Mouse (Mus musculus): Measurements from ENCODE around the gene Cstf2t.
A peak's percentile ranks its signal among the peaks of the same experiment; 100 is the strongest.

The Cstf2t gene

GRCm38 (mm10) chr19:31082662-31083429 lies at the start of gene Cstf2t:
TSS of gene Cstf2t (plus strand) at chr19:31082837.
- DNase-seq (ENCODE audit: low read depth, low spot score), result peak; percentile 99

- no peak for DNase-seq (ENCODE audit: low read depth, low spot score)
These were observed 43.7 kb upstream of the Cstf2t start for GRCm38 (mm10) chr19:31038951-31039350.

GRCm38 (mm10) chr19:31040948-31041847 lies 41.4 kb upstream of the Cstf2t start:
- no peak for DNase-seq (ENCODE audit: low read depth, low spot score)

DNA sequence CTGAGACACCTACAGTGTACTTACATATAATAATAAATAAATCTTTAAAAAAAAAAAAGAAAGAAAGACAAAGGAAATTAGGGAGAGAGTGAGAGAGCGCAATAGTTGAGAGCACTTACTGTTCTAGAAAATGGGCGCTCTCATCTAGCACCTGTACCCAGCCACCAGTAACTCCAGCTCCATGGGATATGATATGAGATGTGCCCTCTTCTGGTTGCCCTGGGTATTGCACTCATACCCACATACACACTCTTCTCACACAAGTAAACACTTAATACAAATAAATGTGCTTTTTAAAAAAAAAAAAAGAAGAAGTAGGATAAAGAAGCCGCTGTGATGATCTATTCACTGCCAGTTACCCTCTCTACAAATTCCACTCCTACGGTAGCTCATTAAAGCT lies 36.0 kb upstream of the Cstf2t start:
- peak; percentile 40 for DNase-seq (ENCODE audit: low read depth, low spot score)

DNA sequence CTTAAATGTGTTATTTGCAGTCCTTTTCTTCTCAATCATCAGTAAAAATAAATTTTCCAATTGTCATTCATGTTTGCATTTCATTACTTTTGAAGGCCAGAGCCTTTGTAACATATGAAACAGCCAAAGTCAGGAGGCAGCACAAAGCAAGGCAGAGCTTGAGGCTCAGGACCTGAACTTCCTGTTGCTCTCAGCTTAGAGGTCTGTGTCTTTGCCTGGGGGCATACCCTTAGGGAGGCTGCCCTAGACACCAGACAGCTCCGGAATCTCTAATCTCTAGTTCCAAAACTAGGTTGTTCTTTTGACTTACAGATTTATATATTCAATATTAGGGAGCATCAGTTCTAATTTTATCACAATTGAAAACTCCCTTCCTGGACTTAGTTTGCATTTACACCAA lies 17.9 kb upstream of the Cstf2t start:
- no peak for DNase-seq (ENCODE audit: low read depth, low spot score)

GRCm38 (mm10) chr19:31065206-31065781 lies 17.3 kb upstream of the Cstf2t start:
- no peak for DNase-seq (ENCODE audit: low read depth, low spot score)

DNA sequence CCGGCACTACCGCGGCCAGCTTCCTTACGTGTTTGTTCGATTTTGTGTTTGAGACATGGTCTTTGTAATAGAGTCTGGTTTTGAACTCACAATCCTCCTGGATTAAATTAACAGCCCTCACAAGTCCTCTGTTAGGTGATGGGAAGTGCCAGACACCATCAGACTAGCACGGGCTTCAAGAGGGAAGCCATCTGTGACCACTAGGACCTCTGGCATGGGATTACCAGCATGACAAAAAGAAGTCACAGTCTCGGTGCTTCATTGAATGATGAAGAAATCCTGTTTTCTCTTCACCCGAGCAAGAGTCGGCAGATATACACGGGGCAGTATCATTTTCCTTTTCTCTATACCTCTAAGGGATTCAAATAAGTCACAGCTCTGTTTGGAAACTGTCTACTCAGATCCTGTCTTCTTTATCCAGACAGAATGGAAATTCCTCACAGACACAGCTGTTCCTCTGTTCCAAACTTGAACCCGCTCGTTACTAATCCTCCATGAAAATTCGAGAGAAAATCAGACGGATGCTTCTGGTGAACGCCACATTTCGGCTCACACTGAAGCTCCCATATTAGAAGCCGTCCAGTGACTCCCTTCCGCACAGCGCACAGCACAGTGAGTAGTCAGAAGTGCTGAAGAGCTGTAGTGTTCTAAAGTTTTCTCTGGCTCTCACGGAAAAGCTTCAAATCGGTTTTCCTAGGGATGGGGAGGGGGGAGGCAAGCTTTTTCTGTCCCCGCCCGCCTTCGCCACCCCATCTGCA lies 8.5 kb upstream of the Cstf2t start:
- no peak for DNase-seq (ENCODE audit: low read depth, low spot score)

DNA sequence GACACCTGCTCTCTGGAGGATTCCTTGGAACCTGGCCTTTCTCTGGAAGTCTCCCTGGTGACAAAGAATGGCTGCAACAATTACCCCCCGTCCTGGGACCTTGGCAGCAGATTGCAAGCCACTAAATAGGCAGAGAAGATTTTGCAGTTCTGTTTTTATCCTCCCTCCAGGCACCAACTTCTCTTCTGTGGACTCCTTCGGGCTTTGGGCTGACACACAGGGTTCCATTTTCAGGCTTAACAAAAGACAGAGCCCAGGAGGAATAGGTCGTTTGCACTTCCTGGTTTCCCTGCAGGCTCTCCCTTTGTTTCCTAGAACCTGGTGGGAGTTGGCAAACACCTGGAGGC lies 7.9 kb upstream of the Cstf2t start:
- DNase-seq (ENCODE audit: low read depth, low spot score), result no peak

- no peak for DNase-seq (ENCODE audit: low read depth, low spot score)
These were observed 6.5 kb upstream of the Cstf2t start for GRCm38 (mm10) chr19:31076106-31076505.

- DNase-seq (ENCODE audit: low read depth, low spot score), result no peak
These were observed 4.4 kb upstream of the Cstf2t start for GRCm38 (mm10) chr19:31078241-31078640.

DNA sequence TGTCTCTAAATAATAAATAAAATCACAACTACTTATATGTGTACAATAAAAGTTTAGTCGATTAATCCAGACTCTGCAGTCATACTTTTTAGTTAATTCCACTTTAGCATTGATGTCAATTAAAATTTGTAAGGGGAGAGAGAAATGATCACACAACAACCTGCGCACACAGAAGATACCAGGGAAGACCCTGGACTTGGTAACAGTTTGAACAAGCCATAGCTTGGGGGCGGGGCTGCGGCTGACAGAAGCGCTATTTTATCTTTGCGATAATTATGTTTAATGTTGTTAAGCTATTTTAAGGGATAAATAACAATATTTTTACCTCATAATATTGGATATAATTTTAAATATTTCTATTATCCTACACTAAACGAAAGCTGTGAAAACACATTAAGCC lies 411 bp upstream of the Cstf2t start:
- no peak for DNase-seq (ENCODE audit: low read depth, low spot score)

GRCm38 (mm10) chr19:31083761-31084160 lies 1.1 kb downstream of the Cstf2t start:
- peak; percentile 6 for DNase-seq (ENCODE audit: low read depth, low spot score)

DNA sequence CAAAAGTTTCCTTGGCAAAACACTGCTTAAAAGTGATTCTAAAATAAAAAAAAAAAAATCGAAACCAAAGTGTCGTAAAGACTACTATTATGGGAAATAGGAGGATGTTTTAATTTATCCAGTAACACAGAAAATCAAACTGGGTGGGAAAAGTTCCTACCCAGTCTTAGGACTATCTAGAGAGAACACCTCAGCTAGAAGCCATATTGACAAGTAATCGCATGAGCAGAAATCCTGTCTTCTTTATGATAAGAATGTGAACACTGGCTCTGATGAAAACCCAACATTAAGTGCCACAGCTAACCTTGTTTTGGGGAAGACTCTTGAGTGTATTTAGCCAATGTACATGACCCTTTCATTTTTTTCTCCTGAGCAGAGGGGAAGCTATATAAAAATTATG lies 15.2 kb downstream of the Cstf2t start:
- no peak for DNase-seq (ENCODE audit: low read depth, low spot score)

DNA sequence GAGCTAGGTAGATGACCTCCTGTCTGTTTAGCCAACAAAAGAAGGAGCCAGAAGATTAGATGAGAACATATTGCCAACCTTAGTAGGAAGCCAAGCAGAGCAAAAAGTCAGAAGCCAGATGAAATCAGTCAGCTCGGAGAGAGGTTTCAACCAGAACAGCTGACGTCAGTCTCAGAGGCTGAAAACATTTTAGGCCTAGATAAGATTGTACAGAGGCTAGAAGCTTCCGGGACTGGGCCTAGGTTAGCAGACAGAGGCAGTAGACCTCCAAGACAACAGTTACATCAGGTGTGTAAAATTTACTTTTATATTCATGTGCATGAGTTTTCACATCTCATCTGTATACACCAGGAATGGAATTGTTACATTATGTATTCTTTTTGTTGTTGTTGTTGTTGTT lies 16.7 kb downstream of the Cstf2t start:
- DNase-seq (ENCODE audit: low read depth, low spot score), result no peak

GRCm38 (mm10) chr19:31104764-31105163 lies 22.1 kb downstream of the Cstf2t start:
- no peak for DNase-seq (ENCODE audit: low read depth, low spot score)

- DNase-seq (ENCODE audit: low read depth, low spot score), result no peak
These were observed 23.4 kb downstream of the Cstf2t start for GRCm38 (mm10) chr19:31106036-31106435.

DNA sequence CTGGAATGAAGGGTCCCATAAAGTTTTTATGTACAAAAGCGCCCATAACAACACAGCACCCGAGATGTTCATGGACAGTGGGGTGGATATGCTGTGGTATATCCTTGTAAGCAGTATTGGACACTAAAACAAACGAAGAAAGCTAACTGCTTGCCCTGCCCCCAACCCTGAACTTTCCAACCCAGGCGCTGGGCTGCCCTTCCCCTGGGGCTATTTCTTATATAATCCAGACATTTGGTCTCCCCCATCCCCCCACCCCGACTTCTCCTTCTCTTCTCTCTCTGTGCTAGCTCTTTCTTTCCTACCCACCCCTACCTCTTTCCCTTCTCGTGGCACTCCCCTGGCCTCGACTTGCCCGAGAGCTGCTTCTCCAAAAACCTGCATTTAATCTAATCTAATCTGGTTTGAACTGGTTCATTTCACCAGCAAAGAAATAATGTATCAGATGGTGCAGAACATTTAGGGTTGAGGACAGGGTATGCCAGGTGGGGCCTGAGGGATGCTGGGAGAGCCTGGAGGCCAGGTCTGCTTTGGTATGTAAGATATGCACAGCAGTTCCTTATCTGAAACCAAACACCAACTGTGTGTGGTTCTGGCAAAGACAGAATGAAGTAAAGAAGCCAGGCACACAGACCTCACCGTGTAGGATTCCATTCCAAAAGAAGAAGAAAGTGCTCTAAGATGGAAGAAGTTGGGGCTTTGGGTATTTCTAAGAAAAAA lies 24.4 kb downstream of the Cstf2t start:
- no peak for DNase-seq (ENCODE audit: low read depth, low spot score)

DNA sequence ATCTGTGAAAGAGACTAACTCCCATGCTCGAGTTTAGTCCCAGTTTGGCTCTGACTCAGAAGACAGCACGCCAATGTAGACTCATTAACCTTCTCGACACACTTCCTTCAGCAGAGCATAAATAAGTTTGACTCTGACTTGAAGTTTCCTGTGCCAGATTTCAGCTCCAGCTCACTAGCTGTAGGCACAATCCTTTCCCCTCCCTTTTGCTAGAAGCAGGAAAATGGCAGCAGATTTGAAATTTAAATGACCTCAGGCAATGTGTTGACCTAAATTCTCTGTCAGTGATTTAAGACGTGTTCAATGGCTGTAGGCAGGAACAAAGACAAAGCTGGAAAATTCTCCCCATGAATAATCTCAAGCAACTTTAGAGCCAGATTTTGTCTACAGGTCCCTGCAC lies 32.1 kb downstream of the Cstf2t start:
- DNase-seq (ENCODE audit: low read depth, low spot score), result no peak

GRCm38 (mm10) chr19:31124628-31125027 lies 42.0 kb downstream of the Cstf2t start:
- no peak for DNase-seq (ENCODE audit: low read depth, low spot score)

DNA sequence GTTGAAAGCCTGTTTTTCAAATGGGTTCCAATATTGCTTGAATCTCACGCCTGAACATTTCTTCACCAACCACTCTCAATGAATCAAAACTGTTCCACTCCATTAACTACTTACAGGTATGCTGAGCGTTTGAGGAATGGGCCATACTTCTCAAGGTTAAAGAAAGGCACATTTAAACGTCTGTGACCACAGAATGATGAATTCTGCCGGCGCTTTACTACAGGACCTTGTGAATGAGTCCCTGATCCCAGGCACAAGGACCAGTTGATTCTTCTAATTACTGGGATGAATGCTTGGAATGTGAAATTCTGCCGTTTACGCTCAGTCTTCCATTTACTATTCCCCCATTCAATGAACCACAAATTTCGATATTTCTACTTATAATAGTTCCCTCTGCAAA lies 50.0 kb downstream of the Cstf2t start:
- DNase-seq (ENCODE audit: low read depth, low spot score), result no peak

- no peak for DNase-seq (ENCODE audit: low read depth, low spot score)
These were observed 53.7 kb downstream of the Cstf2t start for GRCm38 (mm10) chr19:31136316-31136715.

All from CD4-positive, CD25-positive, alpha-beta regulatory T cell, adult 2 months (primary cell).